Mouse (Mus musculus) hindbrain, embryonic 16.5 days (tissue): ENCODE data around the gene Rsph1. TPM values are rescaled to one million over a fixed set of nuclear protein-coding genes. Genes with fewer than 3 reads are reported as not detected.

ENCODE experiments used
- ATAC-seq: fragments of 200-750 bp; cut with Nextera tagmentation; 2 replicates; pipeline ENCODE4 v1.8.0; 2017; ENCODE audit warnings: moderate TSS enrichment, moderate library complexity
- H3K27ac ChIP-seq: fragments of 300-500 bp; sonication (generic); 2 replicates; pipeline ENCODE4 v1.5.1; 2014; ENCODE audit warnings: low read depth, mild to moderate bottlenecking, control low read depth, low read length, moderate library complexity
- H3K27me3 ChIP-seq: fragments of 300-500 bp; sonication (generic); replicated peaks from 2 replicates; pipeline ENCODE4 v1.6.1; 2014; ENCODE audit warnings: low read length; ENCODE audit not compliant: control insufficient read depth, insufficient read depth
- H3K36me3 ChIP-seq: fragments of 300-500 bp; sonication (generic); 2 replicates; pipeline ENCODE4 v1.6.1; 2014; ENCODE audit warnings: mild to moderate bottlenecking, low read length, moderate library complexity, mixed read lengths; ENCODE audit not compliant: control insufficient read depth, insufficient read depth
- H3K4me1 ChIP-seq: fragments of 300-500 bp; sonication (generic); 2 replicates; pipeline ENCODE4 v1.6.1; 2014; ENCODE audit warnings: low read depth, low read length; ENCODE audit not compliant: control insufficient read depth, insufficient read depth
- H3K4me2 ChIP-seq: fragments of 300-500 bp; sonication (generic); 2 replicates; pipeline ENCODE4 v1.6.1; 2014; ENCODE audit warnings: mild to moderate bottlenecking, low read length, control low read depth, moderate library complexity
- H3K4me3 ChIP-seq: fragments of 300-500 bp; sonication (generic); 2 replicates; pipeline ENCODE4 v1.5.1; 2014; ENCODE audit warnings: mild to moderate bottlenecking, low read length, control low read depth, moderate library complexity
- H3K9ac ChIP-seq: fragments of 300-500 bp; sonication (generic); 2 replicates; pipeline ENCODE4 v1.6.1; 2014; ENCODE audit warnings: low read depth, mild to moderate bottlenecking, control low read depth, low read length, moderate library complexity
- H3K9me3 ChIP-seq: fragments of 300-500 bp; sonication (generic); 2 replicates; pipeline ENCODE4 v1.6.1; 2014; ENCODE audit warnings: mild to moderate bottlenecking, low read length, moderate library complexity; ENCODE audit not compliant: control insufficient read depth
- WGBS: fragments of 180-500 bp; shearing (Covaris S2); extraction: QIAGEN DNeasy Blood & Tissue Kit; methylation state at CpG from one replicate; pipeline ENCODE4 v1.1.7; 2014; 5-methylcytosine and 5-hydroxymethylcytosine counted together
- polyA plus RNA-seq: library from polyadenylated mRNA; unstranded; fragments of >200 nt; fragmentation: Nextera tagmentation; extraction: Ambion mirVana; gene quantifications from 2 replicates; pipeline ENCODE4 v1.2.1, GENCODE M21; 2015

Gene Rsph1
- polyA plus RNA-seq, 1 experiment from 2014 or later, result 8.8 TPM

DNA sequence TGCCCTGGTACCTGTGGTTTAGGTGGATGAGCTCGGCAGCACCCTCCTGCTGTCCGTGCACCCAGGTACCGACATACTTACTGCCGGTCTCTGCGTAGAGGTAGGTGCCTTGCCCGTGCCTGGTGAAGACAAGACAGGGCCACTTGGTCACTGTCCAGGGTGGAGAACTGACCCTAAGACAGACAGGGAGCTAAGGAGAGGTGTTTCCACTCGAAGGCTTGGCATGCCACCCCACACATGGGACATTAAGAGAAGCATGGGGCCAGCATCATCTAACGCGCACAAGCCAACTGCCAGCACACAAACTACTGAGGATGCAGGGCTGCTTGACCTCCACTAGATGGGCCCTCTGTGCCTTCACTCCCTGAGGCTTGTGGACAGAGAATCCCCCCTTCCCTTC, 11.4 kb downstream of the Rsph1 start:
- no peak overlapping the region for H3K27ac ChIP-seq
- no peaks in the 10 kb centered on the region for H3K9me3 ChIP-seq
- H3K36me3 ChIP-seq, result no peaks in the 10 kb centered on the region
- H3K4me3 ChIP-seq, result no peak overlapping the region
- H3K4me1 ChIP-seq, result no peaks in the 10 kb centered on the region
- no peak for ATAC-seq
- H3K27me3 ChIP-seq, result no peaks in the 10 kb centered on the region
- no peak overlapping the region for H3K9ac ChIP-seq
- 90% methylated on average over 9 of the region's 9 CpGs for WGBS
- no peak overlapping the region for H3K4me2 ChIP-seq

DNA sequence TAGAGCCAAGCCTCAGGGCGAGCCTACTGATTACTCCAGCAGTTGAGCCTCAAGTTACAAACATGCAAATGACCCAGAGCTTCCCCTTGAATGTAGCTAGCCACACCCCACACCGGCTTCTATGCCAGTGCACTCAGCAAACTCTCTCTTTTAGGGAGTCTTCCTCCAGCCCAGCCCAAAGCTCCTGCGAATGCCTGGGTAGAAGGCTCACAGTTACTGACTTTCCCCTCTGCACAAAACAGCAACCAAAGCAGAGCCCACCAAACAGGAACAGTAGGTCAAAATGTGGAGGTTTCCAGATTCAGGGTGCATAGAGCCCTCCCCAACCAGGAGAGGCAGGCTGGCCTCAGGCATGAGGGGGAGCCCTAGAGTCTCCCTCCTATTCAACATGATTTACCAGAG, 12.0 kb downstream of the Rsph1 start:
- Histone ChIP-seq H3K9ac (no peak overlapping the region), H3K9me3 (no peaks in the 10 kb centered on the region), H3K4me2 (no peak overlapping the region), H3K4me3 (no peak overlapping the region), H3K27me3 (no peaks in the 10 kb centered on the region), H3K4me1 (no peaks in the 10 kb centered on the region), H3K36me3 (no peaks in the 10 kb centered on the region), H3K27ac (no peak overlapping the region)
- no peak for ATAC-seq
- 22% methylated on average over 3 of the region's 3 CpGs for WGBS

DNA sequence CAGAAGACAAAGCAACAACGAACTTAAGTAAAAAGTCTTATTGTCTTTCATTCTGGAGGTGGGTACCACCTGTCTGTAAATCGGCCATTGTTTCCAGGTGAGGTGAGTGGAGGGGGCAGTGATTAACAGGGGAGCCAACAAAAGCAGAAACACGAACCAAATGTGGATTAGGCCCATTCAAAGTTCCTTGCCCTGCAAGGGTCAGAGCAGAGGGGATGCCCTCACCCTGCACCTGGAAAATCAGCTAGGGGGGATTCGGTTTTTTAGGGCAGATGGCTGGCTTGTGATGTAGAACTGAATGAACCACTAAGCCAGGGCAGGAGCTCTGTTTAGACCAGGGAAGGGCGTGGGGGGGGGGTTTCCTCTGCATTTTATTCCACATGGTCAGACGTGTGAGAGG, 12.8 kb downstream of the Rsph1 start:
- no peak for ATAC-seq
- no peaks in the 10 kb centered on the region for H3K36me3 ChIP-seq
- no peak overlapping the region for H3K4me3 ChIP-seq
- WGBS, result 54% methylated on average over 6 of the region's 6 CpGs
- H3K4me1 ChIP-seq, result no peaks in the 10 kb centered on the region
- H3K27me3 ChIP-seq, result no peaks in the 10 kb centered on the region
- no peaks in the 10 kb centered on the region for H3K9me3 ChIP-seq
- no peak overlapping the region for H3K9ac ChIP-seq
- no peak overlapping the region for H3K4me2 ChIP-seq
- H3K27ac ChIP-seq, result no peak overlapping the region

DNA sequence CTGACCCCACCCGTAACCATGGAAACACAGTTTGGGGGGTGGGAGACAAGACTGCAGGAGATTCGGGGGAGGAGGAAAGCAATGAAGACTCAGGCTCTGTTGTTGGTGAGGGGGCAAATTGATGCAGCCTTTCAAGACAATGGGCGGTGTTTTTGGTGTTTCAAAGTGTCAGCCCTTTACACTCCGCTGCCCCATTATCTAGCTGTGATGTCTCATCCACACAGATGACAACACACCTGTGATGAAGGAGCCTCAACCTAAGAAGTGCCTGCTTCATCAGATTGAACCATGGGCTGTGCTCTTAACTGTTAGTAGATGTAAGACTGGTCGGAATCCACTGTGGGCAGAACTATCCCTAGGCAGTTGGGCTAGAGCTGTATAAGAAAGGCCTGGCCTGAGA, 13.4 kb downstream of the Rsph1 start:
- no peak overlapping the region for H3K9ac ChIP-seq
- H3K4me3 ChIP-seq, result no peak overlapping the region
- WGBS, result 81% methylated on average over 5 of the region's 5 CpGs
- H3K27ac ChIP-seq, result no peak overlapping the region
- H3K36me3 ChIP-seq, result no peaks in the 10 kb centered on the region
- no peaks in the 10 kb centered on the region for H3K9me3 ChIP-seq
- H3K4me2 ChIP-seq, result no peak overlapping the region
- H3K4me1 ChIP-seq, result no peaks in the 10 kb centered on the region
- no peaks in the 10 kb centered on the region for H3K27me3 ChIP-seq
- no peak for ATAC-seq

DNA sequence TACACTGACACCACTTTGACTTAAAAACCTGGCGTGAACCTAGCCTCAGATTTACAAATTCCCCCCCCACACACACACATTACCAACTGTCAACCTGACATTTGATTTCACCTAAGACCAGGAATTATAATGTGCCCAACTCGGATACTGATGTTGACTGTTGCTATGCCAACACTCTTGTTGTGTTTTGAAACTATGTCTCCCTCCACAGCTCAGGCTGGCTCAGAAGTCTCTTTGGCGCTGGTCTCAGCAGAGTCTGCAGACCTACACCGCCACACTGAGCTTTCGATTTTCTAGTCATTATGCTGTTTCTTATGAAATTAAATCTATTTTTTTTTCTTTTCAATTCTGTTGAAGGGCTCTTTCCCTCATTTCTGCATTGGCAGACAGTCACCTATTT, 14.5 kb downstream of the Rsph1 start:
- H3K27me3 ChIP-seq, result no peaks in the 10 kb centered on the region
- no peak overlapping the region for H3K4me3 ChIP-seq
- no peak for ATAC-seq
- no peak overlapping the region for H3K27ac ChIP-seq
- 61% methylated on average over 5 of the region's 5 CpGs for WGBS
- H3K4me2 ChIP-seq, result no peak overlapping the region
- no peaks in the 10 kb centered on the region for H3K36me3 ChIP-seq
- H3K9ac ChIP-seq, result no peak overlapping the region
- H3K9me3 ChIP-seq, result no peaks in the 10 kb centered on the region
- no peaks in the 10 kb centered on the region for H3K4me1 ChIP-seq

DNA sequence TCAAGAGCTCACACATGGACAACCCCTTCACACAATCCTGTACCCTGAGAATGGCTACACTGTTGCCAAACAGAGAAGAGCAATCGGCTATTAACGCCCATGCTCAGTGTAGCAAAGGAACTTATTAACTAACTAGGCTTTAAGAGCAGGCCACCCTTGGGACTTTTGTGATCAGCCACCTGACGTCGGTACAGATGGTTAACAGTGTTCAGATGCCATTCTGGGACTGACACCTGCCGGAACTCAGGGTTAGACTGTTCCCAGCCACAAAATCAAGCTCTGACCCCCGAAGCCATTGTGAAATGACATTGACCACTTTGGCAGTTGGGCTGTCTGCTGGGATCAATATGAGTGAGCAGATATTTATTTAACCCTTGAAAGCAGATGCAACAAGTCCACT, 15.8 kb downstream of the Rsph1 start:
- 76% methylated on average over 6 of the region's 6 CpGs for WGBS
- no peaks in the 10 kb centered on the region for H3K36me3 ChIP-seq
- H3K9ac ChIP-seq, result no peak overlapping the region
- no peak overlapping the region for H3K4me2 ChIP-seq
- no peak overlapping the region for H3K4me3 ChIP-seq
- no peak overlapping the region for H3K27ac ChIP-seq
- no peaks in the 10 kb centered on the region; the same call in 1 of the 2 replicates for H3K9me3 ChIP-seq
- H3K27me3 ChIP-seq, result no peaks in the 10 kb centered on the region
- H3K4me1 ChIP-seq, result no peaks in the 10 kb centered on the region
- ATAC-seq, result no peak

DNA sequence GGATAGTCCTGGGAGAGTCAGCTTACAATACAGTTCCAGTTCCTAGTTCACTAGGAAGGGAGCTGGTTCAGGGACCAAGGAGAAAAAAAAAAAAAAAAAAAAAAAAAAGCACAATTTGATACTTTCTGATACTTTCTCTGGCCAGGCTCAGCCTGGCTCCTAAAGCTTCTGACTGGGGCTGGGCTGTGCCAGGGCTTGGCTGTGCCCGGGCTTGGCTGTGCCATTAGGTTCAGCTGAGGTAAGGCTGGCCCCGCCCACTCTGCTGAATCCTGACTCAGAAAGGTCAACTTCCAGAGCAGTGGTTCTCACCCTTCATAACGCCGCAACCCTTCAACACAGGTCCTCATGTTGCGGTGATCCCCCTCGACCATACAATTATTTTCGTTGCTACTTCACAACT, 16.8 kb downstream of the Rsph1 start:
- Histone ChIP-seq H3K4me1 (no peaks in the 10 kb centered on the region), H3K4me2 (no peak overlapping the region), H3K36me3 (no peaks in the 10 kb centered on the region), H3K27ac (no peak overlapping the region), H3K9me3 (no peaks in the 10 kb centered on the region; the same call in 1 of the 2 replicates), H3K4me3 (no peak overlapping the region), H3K9ac (no peak overlapping the region), H3K27me3 (no peaks in the 10 kb centered on the region)
- 88% methylated on average over 7 of the region's 7 CpGs for WGBS
- no peak for ATAC-seq

DNA sequence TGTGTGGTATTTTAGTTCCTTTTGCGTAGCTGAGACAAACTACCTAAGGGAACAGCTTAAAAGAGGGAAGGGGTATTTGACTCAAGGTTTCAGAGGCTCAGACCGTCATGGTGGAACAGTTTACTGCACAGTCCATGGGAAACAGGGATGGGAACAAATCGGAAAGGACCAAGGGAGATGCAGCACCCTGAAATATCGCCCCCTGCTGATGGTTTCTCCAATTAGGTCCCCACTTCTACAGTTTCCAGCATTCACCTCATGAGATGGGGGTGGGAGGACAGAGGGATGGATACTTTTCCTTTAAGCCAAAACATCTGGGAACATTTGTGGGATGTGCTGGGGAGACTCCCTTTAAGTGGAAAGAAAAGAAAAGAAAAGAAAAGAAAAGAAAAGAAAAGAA, 17.4 kb downstream of the Rsph1 start:
- Histone ChIP-seq H3K9ac (no peak overlapping the region), H3K9me3 (no peaks in the 10 kb centered on the region; the same call in 1 of the 2 replicates), H3K4me2 (no peak overlapping the region), H3K36me3 (no peaks in the 10 kb centered on the region), H3K4me1 (no peaks in the 10 kb centered on the region), H3K27ac (no peak overlapping the region), H3K27me3 (no peaks in the 10 kb centered on the region), H3K4me3 (no peak overlapping the region)
- WGBS, result 71% methylated on average over 4 of the region's 4 CpGs
- no peak for ATAC-seq

DNA sequence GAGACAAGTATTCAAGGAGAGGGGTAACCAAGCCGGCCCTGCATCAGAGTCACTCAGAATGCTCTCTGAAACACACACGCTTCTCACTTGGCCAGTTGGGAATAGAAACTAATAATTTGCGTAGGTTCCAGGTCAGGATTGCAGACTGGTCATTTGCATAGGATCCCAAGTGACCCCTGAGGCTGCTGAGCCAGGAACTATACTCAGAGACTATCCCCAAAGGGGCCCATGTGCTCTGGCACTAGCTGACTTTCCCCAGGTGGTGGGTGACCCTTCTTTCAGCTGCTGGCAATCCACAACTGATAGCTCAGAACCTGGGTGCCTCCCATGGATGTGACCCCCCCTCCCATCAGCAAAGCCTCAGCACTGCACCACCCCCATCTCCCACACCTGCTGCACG, 18.0 kb downstream of the Rsph1 start:
- Histone ChIP-seq H3K4me3 (no peak overlapping the region), H3K4me1 (no peaks in the 10 kb centered on the region; the same call in 1 of the 2 replicates), H3K27me3 (no peaks in the 10 kb centered on the region), H3K9ac (no peak overlapping the region), H3K36me3 (no peaks in the 10 kb centered on the region), H3K4me2 (no peak overlapping the region), H3K9me3 (no peaks in the 10 kb centered on the region; the same call in 1 of the 2 replicates), H3K27ac (no peak overlapping the region)
- 67% methylated on average over 4 of the region's 4 CpGs for whole genome bisulfite sequencing
- no peak for ATAC-seq

DNA sequence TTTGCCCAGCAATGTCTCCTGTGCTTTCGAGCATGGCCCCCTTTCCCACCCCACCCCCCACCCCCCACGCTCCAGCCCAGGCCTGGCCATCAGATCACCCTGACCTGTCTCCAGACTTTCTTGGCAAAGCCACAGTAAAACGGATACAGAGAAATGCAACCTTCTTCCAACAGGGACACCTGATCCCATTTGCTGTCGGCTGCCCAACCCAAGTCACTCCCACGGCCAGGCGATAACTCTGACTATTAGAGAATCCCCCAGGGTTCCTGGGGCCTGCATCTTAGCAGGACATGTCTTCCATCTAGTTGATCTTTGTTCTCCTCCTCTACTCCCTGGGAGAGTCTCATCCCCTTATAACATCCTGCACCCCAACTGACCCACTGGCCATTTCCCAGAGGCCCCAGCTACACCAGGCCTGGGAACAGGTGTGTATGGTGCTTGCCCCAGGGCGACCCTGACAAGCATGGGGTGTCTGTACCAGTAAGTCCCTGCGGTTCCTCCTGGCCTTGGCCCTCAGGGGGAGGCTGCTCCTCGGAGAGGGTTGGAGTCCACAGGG, 18.8 kb downstream of the Rsph1 start:
- ATAC-seq, result no peak
- whole genome bisulfite sequencing, result 88% methylated on average over 9 of the region's 9 CpGs
- no peaks in the 10 kb centered on the region; the same call in 1 of the 2 replicates for H3K4me1 ChIP-seq
- no peaks in the 10 kb centered on the region for H3K27me3 ChIP-seq
- no peak overlapping the region for H3K4me3 ChIP-seq
- H3K4me2 ChIP-seq, result no peak overlapping the region
- no peaks in the 10 kb centered on the region; the same call in 1 of the 2 replicates for H3K9me3 ChIP-seq
- H3K36me3 ChIP-seq, result no peaks in the 10 kb centered on the region
- H3K9ac ChIP-seq, result no peak overlapping the region
- no peak overlapping the region for H3K27ac ChIP-seq
